Mouse (Mus musculus): ENCODE measurements at regions not wholly inside any gene's neighbourhood (a gene's known extent, or its start where the extent isn't known, plus 50 kb on each side); places are given as distances from the start of the nearest gene placed in this dataset.
"Not testable (repeated sequence)": the region's sequence is repeated elsewhere in the genome, so short reads cannot be mapped to it uniquely, and the experiment has no call there.

DNA sequence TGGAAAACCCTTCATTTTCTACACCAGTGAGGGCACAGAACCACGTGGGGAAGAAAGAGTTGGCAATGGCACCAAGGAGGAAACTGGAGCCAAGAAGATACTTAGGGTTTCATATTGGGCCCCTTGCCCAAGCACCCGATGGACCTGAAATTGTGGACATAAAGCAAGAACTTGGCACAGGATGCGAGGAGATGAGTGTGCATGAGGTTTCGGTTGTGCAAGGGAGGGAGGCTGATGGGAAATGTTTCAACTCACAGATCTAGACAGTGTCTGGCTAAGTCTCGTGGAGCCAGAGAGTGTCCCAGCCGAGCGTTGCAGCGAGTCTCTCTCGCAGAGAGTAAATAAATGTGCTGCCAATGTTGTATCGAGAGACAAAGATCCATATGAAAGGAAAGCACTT lies 323.4 kb upstream of the Maf start:
- peak; percentile 30 for DNase-seq

DNA sequence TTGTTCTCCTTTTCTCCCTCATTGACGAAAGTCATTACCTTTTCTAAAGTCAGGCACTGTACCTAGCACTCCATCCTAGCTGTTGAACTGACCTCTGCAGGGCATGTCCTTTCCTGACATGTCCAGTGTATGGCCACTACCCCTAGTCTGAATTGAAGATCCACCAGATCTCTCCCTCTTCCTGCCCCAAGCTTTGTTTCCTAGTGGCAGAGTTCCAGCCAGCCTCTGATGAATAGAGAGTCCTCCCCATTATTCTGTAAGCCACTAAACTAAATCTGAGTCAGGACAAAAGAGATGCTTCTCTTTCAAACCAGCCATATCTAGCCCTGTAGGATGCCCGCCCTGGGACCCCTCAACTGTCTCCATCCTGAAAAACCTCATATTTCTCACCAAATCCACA lies 317.7 kb upstream of the Maf start:
- DNase-seq: no peak

DNA sequence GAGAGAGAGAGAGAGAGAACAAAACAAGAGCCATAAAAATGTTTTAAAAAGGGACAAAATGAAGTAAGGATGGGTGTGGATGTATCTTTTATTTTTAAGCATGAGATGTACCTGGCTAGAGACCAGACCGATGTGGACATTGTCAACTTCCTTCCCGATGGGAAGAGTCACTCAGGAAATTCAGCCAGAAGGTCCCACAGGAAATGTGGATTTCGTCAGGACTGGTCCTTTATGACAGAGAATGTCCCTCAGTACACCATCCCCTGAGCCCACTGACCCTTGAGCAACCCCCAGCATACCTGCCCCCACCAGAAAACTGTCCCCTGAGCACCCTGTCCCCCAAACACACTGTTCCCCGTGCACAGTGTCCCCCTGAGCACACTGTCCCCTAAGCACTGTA lies 317.2 kb upstream of the Maf start:
- DNase-seq: peak; percentile 17

DNA sequence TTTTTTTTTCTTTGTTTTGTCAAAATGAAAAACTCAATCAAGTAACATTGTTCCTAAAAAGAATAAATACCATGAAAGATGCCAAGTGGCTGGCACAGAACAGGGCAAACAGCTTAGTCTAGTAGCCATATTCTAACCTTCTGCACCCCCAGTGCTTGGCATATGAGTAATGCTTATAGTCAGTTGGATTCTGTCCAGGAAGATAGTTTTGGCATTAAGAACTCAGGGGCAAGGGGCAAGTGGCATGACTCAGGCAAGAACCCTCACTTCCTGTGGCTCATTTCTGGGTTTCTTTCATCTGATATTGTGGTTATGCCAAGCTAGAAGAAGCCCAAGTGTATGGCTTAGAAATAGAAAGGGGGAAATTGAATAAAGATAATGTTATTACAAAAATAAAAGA lies 314.1 kb upstream of the Maf start:
- peak; percentile 68 for DNase-seq

DNA sequence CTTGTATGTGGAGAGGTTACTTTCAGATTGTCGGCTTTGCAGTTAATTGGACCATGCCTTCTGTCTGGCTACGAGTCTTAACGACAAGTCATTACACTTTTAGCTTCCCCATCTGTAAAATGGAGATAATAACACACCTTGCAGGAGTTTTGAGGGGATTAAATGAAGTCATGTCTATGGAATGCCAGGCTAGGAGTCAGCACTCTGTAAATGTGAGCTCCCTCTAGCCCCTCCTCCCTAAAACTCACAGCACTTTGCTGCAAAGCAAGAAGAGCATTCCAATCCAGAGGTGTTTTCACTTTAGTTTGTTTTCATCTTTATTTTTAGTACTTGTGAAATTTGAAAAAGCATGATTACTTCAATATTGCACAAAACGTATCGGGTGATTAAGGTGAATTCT lies 287.7 kb upstream of the Maf start:
- no peak for DNase-seq

DNA sequence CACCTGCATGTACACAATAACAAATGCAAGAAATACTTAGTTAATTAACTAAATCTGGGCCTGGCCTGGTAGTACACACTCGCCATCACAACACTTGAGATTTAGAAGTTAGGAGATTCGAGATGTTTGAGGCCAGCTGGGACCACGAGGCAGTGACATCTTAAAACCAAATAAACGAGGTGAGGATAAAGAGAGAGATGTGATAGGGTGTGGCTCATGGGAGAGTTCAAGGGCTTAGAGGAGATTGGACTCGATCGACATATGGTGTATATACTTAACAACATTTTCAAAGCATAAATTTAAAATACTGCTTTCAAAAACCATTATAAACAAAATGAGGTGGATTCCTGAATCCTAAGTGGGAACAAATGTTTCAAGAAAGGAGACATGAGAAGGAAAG lies 284.4 kb upstream of the Maf start:
- DNase-seq: no peak

DNA sequence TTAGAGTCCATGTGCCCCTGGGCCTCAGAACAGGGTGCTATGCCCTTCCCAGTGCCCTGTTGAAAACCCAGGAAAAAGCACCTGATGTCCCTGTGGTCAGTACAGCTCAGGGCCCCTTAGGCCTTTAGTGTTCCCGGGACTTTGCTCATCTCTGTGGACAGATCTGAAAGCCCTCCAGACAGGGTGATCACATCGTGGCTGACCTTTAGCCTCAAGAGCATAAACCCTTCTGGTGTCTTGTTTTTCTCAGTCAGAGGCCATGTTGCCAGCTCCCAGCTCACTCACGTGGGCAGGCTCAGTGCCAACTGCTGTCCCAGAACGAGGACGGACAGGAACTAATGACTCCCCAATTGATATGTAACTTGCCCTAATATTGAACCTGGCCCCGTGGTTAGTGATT lies 275.8 kb upstream of the Maf start:
- DNase-seq: peak; percentile 54

DNA sequence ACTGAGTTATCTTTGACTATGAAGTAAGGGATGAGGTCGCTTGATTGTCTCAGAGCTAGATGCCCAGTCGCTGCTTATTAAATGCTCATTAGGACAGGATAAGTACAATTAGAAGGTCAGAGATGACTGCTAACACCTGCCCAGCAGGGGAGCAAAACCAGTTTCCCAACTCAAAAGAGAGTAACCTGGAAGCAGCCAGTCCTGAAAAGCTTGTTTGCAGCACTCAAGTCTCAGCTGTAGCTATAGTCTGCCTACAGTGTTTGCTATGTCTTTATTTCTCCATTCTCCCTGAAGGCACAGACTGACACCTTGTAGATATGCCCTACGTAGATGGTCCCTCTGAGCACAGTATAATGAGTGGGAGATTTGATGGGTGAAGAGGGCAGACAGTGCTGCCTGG lies 274.7 kb upstream of the Maf start:
- DNase-seq: no peak

DNA sequence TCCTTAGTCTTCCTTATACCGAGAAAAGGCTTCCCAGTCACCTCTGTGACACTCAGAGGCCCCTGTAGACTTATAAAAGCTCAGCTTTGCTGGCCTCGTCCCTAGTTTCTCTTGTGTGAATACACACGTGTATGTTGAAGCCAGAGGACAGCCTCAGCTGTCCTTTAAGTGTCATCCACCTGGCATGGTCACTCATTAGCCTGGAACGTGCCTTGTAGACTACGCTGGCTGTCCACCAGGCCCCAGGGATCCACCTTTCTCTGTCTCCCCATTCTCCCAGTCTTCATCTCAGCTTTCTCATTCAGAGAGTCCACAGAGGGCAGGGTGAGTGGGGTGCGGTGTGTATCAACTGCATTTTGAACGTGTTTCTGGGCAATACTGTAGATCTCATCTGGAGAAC lies 273.8 kb upstream of the Maf start:
- no peak for DNase-seq

DNA sequence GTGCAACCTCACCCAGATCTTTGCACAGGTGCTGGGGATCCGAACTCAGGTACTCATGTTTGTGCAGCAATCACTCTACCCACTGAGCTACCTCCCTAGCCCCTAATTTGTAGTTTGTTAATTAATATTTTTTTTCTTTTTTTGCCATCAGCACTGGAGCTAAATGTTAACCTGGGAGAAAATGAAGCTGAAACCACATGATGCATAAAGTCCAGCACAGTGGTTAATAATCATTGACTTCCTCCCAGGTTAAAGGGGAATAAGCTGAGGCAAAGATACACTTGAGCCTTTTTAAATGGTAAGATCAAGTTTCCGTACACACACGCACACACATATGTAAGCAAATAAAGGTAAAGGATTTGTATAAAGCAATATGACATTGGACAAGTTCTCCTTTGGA lies 273.0 kb upstream of the Maf start:
- no peak for DNase-seq

DNA sequence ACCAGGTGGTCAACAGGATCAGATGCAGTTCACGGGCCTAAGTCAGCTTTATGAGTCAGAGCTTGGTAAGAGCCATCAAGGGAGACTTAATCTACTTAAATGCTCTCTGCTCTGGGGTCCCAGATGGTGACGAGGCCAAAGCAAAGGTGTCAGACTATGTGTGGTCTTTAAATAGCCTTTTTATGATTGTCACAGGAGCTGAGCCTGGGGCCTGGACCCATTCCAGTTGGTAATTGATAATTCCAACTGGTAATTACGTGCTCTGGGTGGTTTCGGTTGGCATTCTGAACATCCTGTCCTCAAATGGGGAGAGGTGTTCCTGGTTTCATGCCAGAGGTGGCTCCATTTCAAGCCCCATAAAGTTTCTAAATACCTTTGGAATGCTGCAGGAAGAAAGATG lies 269.6 kb upstream of the Maf start:
- no peak for DNase-seq

DNA sequence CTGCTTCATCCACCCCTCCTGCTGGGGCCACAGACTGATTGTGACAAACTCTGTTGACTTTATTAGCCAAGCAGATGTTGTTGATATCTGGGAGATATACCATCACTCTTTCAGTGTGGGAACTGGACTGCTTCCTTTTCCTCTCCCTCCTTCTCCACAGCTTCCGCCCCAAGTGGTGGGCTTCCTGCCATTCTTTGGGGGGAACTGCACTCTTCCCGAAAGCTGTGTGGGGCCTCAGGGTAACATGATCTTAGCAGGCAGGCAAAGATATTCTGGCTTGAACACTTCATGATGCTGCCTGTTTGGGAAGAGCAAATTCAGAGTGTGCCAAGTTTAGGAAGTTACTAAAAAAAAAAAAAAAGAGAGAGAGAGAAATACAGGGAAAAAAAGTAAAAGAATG lies 267.1 kb upstream of the Maf start:
- DNase-seq: no peak

DNA sequence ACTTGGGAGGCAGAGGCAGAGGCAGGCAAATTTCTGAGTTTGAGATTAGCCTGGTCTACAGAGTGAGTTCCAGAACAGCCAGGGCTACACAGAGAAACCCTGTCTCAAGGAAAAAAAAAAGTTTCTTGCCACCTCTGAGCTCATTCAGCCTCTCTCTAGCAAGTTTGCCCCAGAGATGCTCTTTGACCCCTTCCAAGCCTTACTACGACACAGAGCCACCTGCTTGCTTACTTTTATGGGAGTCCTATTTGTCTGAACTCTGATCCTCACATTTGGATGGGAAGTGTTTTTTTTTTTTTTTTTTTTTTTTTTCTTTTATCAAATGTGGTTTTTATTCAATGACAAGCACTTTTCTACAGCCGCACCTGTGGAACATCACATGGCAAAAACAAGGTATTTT lies 263.8 kb upstream of the Maf start:
- not testable (repeated sequence) for DNase-seq

DNA sequence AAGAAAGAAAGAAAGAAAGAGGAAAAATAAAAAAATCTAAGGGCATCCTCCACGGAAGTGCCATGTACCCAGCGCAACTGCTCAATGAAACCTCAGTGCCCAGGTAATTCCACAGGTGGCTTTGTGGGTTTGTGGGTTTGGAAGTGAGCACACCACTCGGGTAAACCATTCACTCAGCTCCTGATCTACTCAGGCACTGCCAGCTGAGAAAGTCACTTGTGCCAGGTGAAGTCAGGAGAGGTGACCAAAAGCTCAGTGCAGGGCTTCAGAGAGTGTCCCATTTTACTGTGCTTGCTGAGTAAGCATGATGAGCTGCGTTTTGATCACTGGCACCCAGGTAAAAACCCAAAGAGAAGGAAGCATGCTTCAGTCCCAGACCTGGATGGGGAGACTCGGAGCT lies 260.5 kb upstream of the Maf start:
- DNase-seq: no peak

DNA sequence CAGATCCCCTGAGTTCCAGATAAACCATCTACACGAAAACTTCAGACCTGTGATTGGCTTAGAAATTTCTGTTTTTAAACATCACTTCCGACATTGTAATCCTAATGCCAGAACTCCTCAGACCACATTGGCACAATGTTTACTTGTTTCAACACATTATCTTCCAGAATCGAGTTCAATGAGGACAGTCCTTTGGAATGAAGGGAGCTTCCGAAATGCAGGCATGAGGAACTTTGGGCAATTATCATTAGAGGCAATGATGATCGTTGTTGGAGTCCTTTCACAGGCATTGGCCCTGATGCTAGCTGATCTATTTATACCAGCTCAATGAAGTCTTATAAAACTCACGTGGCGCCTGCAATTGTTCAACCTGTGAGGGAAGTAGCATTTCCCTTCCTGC lies 258.4 kb upstream of the Maf start:
- DNase-seq: no peak

DNA sequence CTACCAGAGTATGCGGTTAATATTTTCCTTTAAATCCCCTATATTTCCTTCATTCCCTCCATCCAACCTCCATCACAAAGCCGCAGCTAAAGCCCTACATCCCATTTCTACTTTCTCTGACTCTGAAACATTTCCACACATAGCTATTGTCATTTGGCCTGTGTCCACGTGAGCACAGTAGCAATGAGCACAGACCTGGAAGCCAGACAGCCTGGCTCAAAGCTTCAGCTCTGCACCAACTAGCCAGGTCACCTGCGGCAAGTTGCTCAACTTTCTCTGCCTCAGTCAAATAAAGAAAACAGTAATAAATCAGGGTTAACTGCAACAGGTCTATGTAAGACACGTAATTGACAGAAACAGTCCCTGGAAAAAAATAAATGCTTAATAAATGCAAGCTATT lies 247.8 kb upstream of the Maf start:
- DNase-seq: no peak

DNA sequence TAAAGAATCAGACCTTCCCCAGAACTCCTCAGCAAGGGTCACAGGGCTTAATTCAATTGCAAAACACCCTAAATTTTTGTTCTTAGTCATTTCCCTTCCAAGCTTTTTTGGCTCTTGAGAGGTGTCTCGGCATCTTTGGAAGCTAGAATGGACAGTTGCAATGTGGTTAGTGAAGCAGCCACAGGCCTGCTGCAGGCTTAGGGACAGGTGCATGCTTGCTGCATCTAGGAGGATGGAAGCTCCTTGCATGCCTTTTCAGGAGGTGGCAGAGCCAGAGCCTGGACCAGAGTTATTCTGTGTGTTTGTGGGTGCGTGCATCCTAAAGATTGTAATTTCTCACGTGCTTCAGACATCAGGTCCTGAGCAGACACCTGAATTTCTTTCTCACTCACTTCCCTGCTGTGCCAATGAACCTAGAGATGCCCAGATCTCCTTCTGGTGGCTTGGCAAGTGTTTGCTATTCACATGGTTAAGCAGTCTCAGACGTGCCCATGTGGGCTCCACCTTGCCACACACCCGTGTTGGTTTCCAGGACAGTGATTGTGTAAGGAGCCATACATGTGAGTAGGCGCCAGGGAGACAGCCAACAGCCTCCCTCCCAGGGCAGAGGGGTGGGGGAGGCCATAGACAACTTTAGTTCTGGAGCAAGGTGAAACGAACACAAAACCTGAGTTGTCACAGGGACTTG lies 246.3 kb upstream of the Maf start:
- DNase-seq: no peak

DNA sequence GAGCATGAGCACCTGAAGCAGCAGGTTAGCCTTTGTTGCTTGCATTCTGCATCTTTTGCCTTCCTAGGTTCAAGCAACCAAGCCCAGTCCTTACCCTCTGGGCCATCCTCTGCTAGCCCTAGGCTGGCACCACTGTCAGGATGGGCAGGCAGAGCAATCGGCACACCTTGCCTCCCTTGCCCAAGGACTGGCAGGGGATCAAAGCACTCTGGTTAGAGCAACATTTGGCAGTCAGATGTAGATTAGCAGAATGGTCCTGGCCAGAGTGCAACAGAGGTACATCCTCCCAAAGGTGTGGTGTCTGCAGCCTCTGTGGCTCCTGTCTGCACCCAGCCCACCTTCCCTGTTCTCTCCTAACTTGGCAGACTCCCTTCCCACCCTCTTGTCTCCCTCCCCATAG lies 244.9 kb upstream of the Maf start:
- peak; percentile 12 for DNase-seq

DNA sequence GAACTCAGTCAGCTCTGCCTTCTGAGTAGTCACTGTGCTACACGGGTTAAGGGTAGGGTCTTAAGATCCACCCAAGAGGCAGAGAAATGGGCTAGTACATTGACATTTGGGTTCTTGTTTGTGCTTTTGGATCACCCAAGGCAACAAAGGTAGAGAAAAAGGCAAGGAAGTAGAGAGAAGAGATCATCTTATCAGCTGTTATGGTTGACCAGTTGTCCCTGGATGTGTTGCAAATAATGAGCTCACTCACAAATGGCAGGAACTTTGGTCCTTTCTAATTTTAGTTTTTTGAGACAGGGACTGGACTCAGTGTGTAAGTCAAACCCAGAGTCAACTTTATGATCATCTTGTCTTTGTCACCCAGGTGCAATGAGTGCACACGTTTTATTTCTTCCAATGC lies 241.3 kb upstream of the Maf start:
- DNase-seq: no peak

DNA sequence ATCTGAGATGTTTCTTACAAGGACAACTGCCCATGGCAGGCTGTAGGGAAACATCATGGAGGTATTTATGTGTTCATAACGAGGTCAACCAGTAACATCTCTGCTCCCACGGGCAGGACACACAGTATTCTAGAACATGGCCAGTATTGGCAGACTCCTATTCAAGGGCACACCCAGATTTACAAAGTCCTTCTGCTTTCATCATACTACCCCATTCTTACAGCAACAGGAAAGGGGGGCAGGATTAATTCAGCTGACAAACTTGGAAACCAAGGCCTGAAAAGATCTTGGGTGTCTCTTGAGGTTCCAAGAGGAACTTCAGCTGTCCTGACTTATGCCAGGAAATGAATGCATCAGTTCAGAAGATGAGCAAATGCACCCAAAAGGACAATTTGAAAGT lies 240.4 kb upstream of the Maf start:
- DNase-seq: no peak

DNA sequence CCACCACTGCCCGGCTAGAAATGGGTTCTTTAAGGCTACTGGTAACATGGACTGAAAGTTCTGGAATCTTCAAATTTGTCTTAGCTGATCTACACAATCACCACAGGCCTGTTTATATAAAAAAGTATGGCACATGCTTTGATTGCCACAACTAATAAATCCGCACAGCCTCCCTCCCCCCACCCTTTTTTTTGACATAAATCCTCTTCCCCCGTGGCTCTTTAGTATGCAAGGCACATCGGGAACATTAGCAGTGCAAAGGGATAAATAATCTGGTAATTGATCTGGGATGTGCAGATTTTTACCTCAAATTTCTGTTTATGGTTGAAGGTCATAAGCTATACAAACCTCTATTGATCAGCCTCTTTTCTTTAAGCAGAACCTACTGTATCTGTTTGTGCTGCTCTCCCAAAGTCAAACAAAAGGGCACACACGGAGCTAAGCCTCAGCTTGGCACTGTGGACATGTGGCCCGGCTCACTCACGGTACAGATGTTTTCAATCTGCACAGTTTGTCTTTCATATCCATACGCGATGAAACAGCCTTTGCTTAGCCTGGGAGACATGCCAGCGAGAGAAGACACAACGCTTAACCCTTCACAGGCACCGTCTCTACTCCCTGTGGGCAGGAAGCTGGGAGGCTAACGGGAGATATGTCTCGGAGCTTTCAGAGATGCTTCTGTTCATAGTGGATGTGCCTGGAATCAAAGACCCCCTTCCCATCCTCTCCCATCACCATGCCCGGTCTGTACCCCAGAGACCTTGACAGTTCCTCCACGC lies 235.3 kb upstream of the Maf start:
- no peak for DNase-seq

DNA sequence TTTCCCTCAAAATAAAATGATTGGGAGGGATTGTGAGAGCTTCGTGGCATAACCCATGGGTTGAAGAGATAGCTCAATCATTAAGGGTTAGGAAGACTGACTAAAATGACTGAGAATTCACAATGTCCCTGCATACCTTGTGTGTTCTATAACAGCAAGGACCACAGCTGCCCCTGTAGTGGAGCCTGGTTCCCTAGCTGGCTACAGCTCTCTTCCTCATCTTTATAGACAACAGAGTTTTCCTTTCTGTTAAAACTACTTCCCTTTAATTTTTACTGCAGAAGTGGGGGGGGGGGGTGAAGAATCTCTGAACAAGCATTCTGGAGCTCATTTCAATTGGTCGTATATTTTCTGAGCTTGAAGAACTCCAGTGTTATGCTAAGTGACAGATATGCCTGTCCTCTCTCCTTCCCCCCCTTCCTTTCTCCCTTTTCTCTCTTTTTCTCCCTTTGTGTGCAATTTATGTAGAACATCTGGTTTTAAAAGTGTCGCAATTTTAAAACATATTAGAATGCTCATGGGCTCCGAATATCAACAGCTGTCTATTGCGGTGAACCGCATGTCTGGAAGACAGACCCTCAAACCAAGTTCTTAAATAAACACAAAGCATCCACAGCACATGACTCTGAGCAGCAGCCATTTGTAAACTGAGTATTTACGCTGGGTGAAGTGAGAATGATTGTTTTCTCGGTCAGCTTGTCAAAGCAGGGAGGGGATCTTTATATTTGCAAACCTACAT lies 222.0 kb upstream of the Maf start:
- no peak for DNase-seq

DNA sequence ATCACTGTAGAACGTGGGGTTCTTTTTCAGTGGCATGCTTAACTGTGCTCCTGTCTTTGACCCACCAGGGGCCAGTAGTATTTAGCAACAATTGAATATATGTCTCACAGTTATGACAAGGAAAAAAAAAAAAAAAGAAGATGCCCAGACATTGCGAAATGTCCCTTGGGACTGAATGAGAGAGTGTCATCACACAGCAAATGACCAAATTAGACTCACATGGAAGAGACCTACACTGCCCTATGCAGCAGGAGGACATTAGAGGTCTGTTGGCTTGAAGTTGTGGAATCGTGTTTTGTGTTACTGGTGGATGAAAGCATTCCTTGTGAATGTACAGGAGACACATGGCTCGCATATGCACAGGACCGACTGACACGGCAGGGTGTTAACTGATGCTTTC lies 214.3 kb upstream of the Maf start:
- no peak for DNase-seq

DNA sequence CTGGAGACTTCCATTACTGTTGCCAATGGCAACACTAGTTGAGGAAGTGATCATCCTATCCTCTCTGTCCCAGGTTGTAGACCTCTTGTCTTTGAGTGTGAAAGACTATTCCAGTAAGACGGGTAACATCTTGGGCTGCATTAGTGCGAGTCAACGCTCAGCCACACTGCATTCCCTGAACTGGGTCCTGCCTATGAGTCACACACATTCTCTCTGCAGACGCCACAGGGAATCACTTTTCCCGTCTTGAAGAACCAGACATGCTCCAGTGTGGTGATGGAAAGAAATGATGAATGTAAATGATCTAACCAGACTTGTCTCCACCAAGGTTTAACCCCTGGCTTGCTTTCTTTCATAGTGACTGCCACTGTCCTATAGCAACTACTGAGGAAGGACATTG lies 199.1 kb upstream of the Maf start:
- DNase-seq: no peak

All from adrenal gland, adult 2 months (tissue).